Mouse (Mus musculus): ENCODE results near the gene Wfdc10. TPM values are rescaled to one million over a fixed set of nuclear protein-coding genes. Genes with fewer than 3 reads are reported as not detected.

Gene Wfdc10
- polyA plus RNA-seq, 1 experiment from 2014 or later: not detected

DNA sequence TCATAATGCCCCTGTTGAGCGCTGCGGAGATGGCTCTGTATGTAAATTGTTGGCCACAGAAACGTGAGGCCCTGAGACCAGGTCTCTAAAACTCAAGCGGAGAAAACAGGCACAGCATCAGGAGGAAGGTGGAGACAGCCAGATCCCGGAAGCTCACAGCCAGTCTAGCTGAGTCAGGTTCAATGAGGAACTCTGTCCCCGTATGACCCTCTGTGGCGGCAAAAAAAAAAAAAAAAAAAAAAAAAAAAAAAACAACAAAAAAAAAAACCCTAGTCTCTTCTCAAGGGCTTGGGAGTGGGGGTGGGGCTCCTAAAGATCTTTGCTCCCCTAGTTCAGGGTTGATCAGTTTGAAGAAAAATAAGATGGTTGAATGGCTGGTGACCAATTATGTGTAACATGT lies 14.7 kb upstream of the Wfdc10 start:
- no peak overlapping the region for H3K4me3 ChIP-seq (ENCODE audit: low read depth, low read length)
- WGBS: 68% methylated on average over 7 of the region's 7 CpGs
- no peak overlapping the region for H3K9ac ChIP-seq (replicated peaks; ENCODE audit: low read length)
- H3K4me1 ChIP-seq (ENCODE audit: control insufficient read depth, insufficient read depth, low read length): no peaks in the 10 kb centered on the region
- ATAC-seq (replicated peaks; ENCODE audit: insufficient number of reproducible peaks, low FRiP score, low TSS enrichment, low read depth) (no peak), DNase-seq (ENCODE audit: low spot score) (no peak)
- no peaks in the 10 kb centered on the region for H3K36me3 ChIP-seq (replicated peaks; ENCODE audit: control insufficient read depth, insufficient read depth, low read depth, low read length)
- H3K4me2 ChIP-seq (ENCODE audit: low read depth, low read length): no peak overlapping the region
- H3K27ac ChIP-seq (replicated peaks; ENCODE audit: low read depth, low read length): no peak overlapping the region
- H3K9me3 ChIP-seq (replicated peaks; ENCODE audit: control insufficient read depth, low read length): no peaks in the 10 kb centered on the region
- no peaks in the 10 kb centered on the region for H3K27me3 ChIP-seq (ENCODE audit: control insufficient read depth, insufficient read depth, low read length)

- H3K36me3 ChIP-seq (replicated peaks; ENCODE audit: control insufficient read depth, insufficient read depth, low read depth, low read length): no peaks in the 10 kb centered on the region
- H3K9ac ChIP-seq (replicated peaks; ENCODE audit: low read length): no peak overlapping the region
- H3K4me2 ChIP-seq (ENCODE audit: low read depth, low read length): no peak overlapping the region
- no peaks in the 10 kb centered on the region for H3K9me3 ChIP-seq (replicated peaks; ENCODE audit: control insufficient read depth, low read length)
- H3K27ac ChIP-seq (replicated peaks; ENCODE audit: low read depth, low read length): no peak overlapping the region
- WGBS: 84% methylated on average over 13 of the region's 13 CpGs
- no peaks in the 10 kb centered on the region for H3K27me3 ChIP-seq (ENCODE audit: control insufficient read depth, insufficient read depth, low read length)
- no peaks in the 10 kb centered on the region for H3K4me1 ChIP-seq (ENCODE audit: control insufficient read depth, insufficient read depth, low read length)
- no peak overlapping the region for H3K4me3 ChIP-seq (ENCODE audit: low read depth, low read length)
- DNase-seq (ENCODE audit: low spot score): no peak
- no peak for ATAC-seq (replicated peaks; ENCODE audit: insufficient number of reproducible peaks, low FRiP score, low TSS enrichment, low read depth)
These were observed 13.8 kb upstream of the Wfdc10 start for GRCm38 (mm10) chr2:164641881-164642673.

GRCm38 (mm10) chr2:164656483-164656882 lies 637 bp downstream of the Wfdc10 start, which contains the start of gene Wfdc9:
Wfdc9 (minus strand) TSS chr2:164656583.
- DNase-seq (ENCODE audit: low spot score) (no peak), ATAC-seq (replicated peaks; ENCODE audit: insufficient number of reproducible peaks, low FRiP score, low TSS enrichment, low read depth) (no peak)
- H3K27ac ChIP-seq (replicated peaks; ENCODE audit: low read depth, low read length): no peak within 1 kb of the TSS
- no peaks in the 10 kb centered on the region for H3K27me3 ChIP-seq (ENCODE audit: control insufficient read depth, insufficient read depth, low read length)
- H3K4me1 ChIP-seq (ENCODE audit: control insufficient read depth, insufficient read depth, low read length): no peaks in the 10 kb centered on the region
- H3K9me3 ChIP-seq (replicated peaks; ENCODE audit: control insufficient read depth, low read length): no peaks in the 10 kb centered on the region
- WGBS: 84% methylated on average over 9 of the region's 9 CpGs
- H3K36me3 ChIP-seq (replicated peaks; ENCODE audit: control insufficient read depth, insufficient read depth, low read depth, low read length): no peaks in the 10 kb centered on the region
- H3K9ac ChIP-seq (replicated peaks; ENCODE audit: low read length): no peak within 1 kb of the TSS
- H3K4me2 ChIP-seq (ENCODE audit: low read depth, low read length): no peak within 1 kb of the TSS
- no peak within 1 kb of the TSS for H3K4me3 ChIP-seq (ENCODE audit: low read depth, low read length)

GRCm38 (mm10) chr2:164664851-164665250 lies 9.0 kb downstream of the Wfdc10 start:
- no peaks in the 10 kb centered on the region for H3K4me1 ChIP-seq (ENCODE audit: control insufficient read depth, insufficient read depth, low read length)

DNA sequence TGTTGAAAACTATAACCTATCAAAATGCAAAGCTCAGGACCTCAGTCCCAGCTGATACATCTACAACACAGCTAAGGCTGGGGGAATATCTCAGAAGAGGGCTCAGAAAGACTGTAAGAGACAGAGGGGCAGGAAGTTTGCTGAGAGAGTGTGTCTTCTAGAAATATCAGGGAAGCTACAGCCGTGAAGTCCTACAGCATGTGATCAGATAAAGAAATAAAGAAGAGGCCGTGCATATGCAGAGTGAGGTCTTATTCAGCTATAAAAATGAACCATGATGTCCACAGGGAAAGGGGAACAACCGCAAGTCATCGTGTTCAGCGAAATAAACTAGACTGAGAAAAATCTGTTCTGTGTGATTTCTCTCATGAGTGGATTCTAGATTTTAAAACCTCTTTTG lies 14.4 kb downstream of the Wfdc10 start:
- H3K9ac ChIP-seq (replicated peaks; ENCODE audit: low read length): no peak overlapping the region
- no peak overlapping the region for H3K4me3 ChIP-seq (ENCODE audit: low read depth, low read length)
- ATAC-seq (replicated peaks; ENCODE audit: insufficient number of reproducible peaks, low FRiP score, low TSS enrichment, low read depth) (no peak), DNase-seq (ENCODE audit: low spot score) (no peak)
- no peak overlapping the region for H3K4me2 ChIP-seq (ENCODE audit: low read depth, low read length)
- no peaks in the 10 kb centered on the region for H3K9me3 ChIP-seq (replicated peaks; ENCODE audit: control insufficient read depth, low read length)
- H3K27ac ChIP-seq (replicated peaks; ENCODE audit: low read depth, low read length): no peak overlapping the region
- no peaks in the 10 kb centered on the region for H3K27me3 ChIP-seq (ENCODE audit: control insufficient read depth, insufficient read depth, low read length)
- whole genome bisulfite sequencing: 85% methylated on average over 5 of the region's 5 CpGs
- H3K36me3 ChIP-seq (replicated peaks; ENCODE audit: control insufficient read depth, insufficient read depth, low read depth, low read length): no peaks in the 10 kb centered on the region
- H3K4me1 ChIP-seq (ENCODE audit: control insufficient read depth, insufficient read depth, low read length): no peaks in the 10 kb centered on the region

More at GRCm38 (mm10) chr2:164664851-164665250, 9.0 kb downstream of the Wfdc10 start:
- DNase-seq (ENCODE audit: low spot score) (no peak), ATAC-seq (replicated peaks; ENCODE audit: insufficient number of reproducible peaks, low FRiP score, low TSS enrichment, low read depth) (no peak)
- H3K4me2 ChIP-seq (ENCODE audit: low read depth, low read length): no peak overlapping the region
- no peak overlapping the region for H3K9ac ChIP-seq (replicated peaks; ENCODE audit: low read length)
- H3K4me3 ChIP-seq (ENCODE audit: low read depth, low read length): no peak overlapping the region
- no peaks in the 10 kb centered on the region for H3K36me3 ChIP-seq (replicated peaks; ENCODE audit: control insufficient read depth, insufficient read depth, low read depth, low read length)
- WGBS: 87% methylated on average over 7 of the region's 7 CpGs
- H3K27ac ChIP-seq (replicated peaks; ENCODE audit: low read depth, low read length): no peak overlapping the region
- H3K27me3 ChIP-seq (ENCODE audit: control insufficient read depth, insufficient read depth, low read length): no peaks in the 10 kb centered on the region
- no peaks in the 10 kb centered on the region for H3K9me3 ChIP-seq (replicated peaks; ENCODE audit: control insufficient read depth, low read length)

GRCm38 (mm10) chr2:164670938-164671337 lies 15.1 kb downstream of the Wfdc10 start:
- Histone ChIP-seq H3K27ac (replicated peaks; ENCODE audit: low read depth, low read length) (no peak overlapping the region), H3K9ac (replicated peaks; ENCODE audit: low read length) (no peak overlapping the region), H3K4me1 (ENCODE audit: control insufficient read depth, insufficient read depth, low read length) (no peaks in the 10 kb centered on the region), H3K9me3 (replicated peaks; ENCODE audit: control insufficient read depth, low read length) (no peaks in the 10 kb centered on the region), H3K27me3 (ENCODE audit: control insufficient read depth, insufficient read depth, low read length) (no peaks in the 10 kb centered on the region), H3K36me3 (replicated peaks; ENCODE audit: control insufficient read depth, insufficient read depth, low read depth, low read length) (no peaks in the 10 kb centered on the region), H3K4me2 (ENCODE audit: low read depth, low read length) (no peak overlapping the region), H3K4me3 (ENCODE audit: low read depth, low read length) (no peak overlapping the region)
- DNase-seq (ENCODE audit: low spot score) (no peak), ATAC-seq (replicated peaks; ENCODE audit: insufficient number of reproducible peaks, low FRiP score, low TSS enrichment, low read depth) (no peak)
- 19% methylated on average over 1 of the region's 1 CpGs for WGBS

- no peak for DNase-seq (ENCODE audit: low spot score)
- 76% methylated on average over 7 of the region's 7 CpGs for WGBS
- no peak within 1 kb of the TSS for H3K4me2 ChIP-seq (ENCODE audit: low read depth, low read length)
These were observed 18.1 kb downstream of the Wfdc10 start, which contains the start of gene Wfdc11 for GRCm38 (mm10) chr2:164673987-164674386. Wfdc11 (minus strand) TSS chr2:164674087.

DNA sequence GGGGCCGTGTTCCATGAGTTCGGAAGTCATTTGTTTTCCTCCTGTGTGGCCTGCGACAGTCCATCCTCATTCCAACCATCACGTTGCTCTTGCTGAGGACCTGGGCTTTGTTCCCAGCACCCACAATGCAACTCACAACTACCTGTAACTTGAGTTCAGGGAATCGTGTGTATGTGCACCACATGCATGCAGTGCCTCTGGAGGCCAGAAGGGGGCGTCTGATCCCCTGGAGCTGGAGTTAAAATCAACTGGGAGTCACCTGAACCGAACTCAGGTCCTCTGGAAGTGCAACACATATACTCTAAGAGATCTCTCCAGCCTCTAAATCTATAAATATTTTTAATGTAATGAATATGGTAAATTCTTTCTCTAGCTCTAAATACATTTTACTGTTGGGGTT lies 20.3 kb downstream of the Wfdc10 start:
- DNase-seq (ENCODE audit: low spot score) (no peak), ATAC-seq (replicated peaks; ENCODE audit: insufficient number of reproducible peaks, low FRiP score, low TSS enrichment, low read depth) (no peak)
- Histone ChIP-seq H3K4me2 (ENCODE audit: low read depth, low read length) (no peak overlapping the region), H3K4me1 (ENCODE audit: control insufficient read depth, insufficient read depth, low read length) (no peaks in the 10 kb centered on the region), H3K27me3 (ENCODE audit: control insufficient read depth, insufficient read depth, low read length) (no peaks in the 10 kb centered on the region), H3K27ac (replicated peaks; ENCODE audit: low read depth, low read length) (no peak overlapping the region), H3K9me3 (replicated peaks; ENCODE audit: control insufficient read depth, low read length) (no peaks in the 10 kb centered on the region), H3K9ac (replicated peaks; ENCODE audit: low read length) (no peak overlapping the region), H3K36me3 (replicated peaks; ENCODE audit: control insufficient read depth, insufficient read depth, low read depth, low read length) (no peaks in the 10 kb centered on the region), H3K4me3 (ENCODE audit: low read depth, low read length) (no peak overlapping the region)
- WGBS: 76% methylated on average over 7 of the region's 7 CpGs

More at GRCm38 (mm10) chr2:164673987-164674386, 18.1 kb downstream of the Wfdc10 start, which contains the start of gene Wfdc11:
- Histone ChIP-seq H3K9ac (replicated peaks; ENCODE audit: low read length) (no peak within 1 kb of the TSS), H3K9me3 (replicated peaks; ENCODE audit: control insufficient read depth, low read length) (no peaks in the 10 kb centered on the region), H3K27me3 (ENCODE audit: control insufficient read depth, insufficient read depth, low read length) (no peaks in the 10 kb centered on the region), H3K4me3 (ENCODE audit: low read depth, low read length) (no peak within 1 kb of the TSS), H3K36me3 (replicated peaks; ENCODE audit: control insufficient read depth, insufficient read depth, low read depth, low read length) (no peaks in the 10 kb centered on the region), H3K4me1 (ENCODE audit: control insufficient read depth, insufficient read depth, low read length) (no peaks in the 10 kb centered on the region), H3K27ac (replicated peaks; ENCODE audit: low read depth, low read length) (no peak within 1 kb of the TSS)
- ATAC-seq (replicated peaks; ENCODE audit: insufficient number of reproducible peaks, low FRiP score, low TSS enrichment, low read depth): no peak

Measured in embryonic facial prominence, embryonic 11.5 days (tissue).